Mouse (Mus musculus): ENCODE measurements at regions not wholly inside any gene's neighbourhood (a gene's known extent, or its start where the extent isn't known, plus 50 kb on each side); places are given as distances from the start of the nearest gene placed in this dataset.

- 50% methylated on average over 2 of the region's 2 CpGs for WGBS
- Histone ChIP-seq H3K4me2 (ENCODE audit: low read depth) (no peak overlapping the region), H3K36me3 (ENCODE audit: insufficient read depth) (no peaks in the 10 kb centered on the region), H3K27ac (ENCODE audit: low read depth, low read length) (no peak overlapping the region), H3K4me1 (ENCODE audit: insufficient read depth) (no peaks in the 10 kb centered on the region), H3K4me3 (ENCODE audit: low read depth, low read length) (no peak overlapping the region), H3K9ac (no peak overlapping the region), H3K27me3 (ENCODE audit: insufficient read depth, low read length) (no peaks in the 10 kb centered on the region), H3K9me3 (ENCODE audit: low read length) (no peaks in the 10 kb centered on the region)
- ATAC-seq (no peak), DNase-seq (no peak)
- TF ChIP-seq CTCF (IDR thresholded peaks at IDR 0.05; ENCODE audit: low read depth) = no peak
These were observed 60.5 kb downstream of the Ptgs2 start for GRCm38 (mm10) chr1:150160314-150160713.

DNA sequence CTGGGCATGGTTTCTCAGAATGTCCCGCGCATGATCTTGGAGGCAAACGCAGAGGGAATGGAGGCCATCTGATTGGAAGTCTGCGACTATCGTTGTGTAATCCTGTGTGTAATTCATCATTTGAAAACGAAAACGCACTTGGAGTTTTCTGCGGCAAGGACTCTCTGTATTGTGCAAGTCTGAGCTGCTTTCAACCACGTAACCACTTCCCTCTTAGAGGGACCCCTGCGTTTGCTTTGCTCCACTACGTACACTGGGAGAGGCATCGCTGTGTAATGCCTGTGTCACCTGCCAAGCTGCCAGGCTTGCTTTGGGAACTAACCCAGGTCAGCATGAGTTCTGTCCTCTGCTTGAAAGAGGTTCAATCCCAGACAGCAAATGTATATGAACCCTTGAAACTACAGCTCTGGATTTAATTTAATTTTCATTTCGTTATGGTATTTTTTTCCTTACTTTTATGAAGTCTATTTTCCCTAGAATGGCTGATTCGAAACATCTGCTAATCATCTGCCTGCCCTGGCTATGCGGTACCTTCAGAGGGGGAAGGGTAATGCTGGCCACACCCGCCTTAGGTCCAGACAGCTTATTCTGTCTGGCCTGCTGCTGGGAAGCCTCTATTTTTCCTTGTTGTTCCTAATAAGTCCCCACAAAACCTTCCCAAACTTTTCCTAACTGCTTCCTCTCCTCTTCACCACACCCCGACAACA lies 65.2 kb downstream of the Ptgs2 start:
- 62% methylated on average over 17 of the region's 17 CpGs for WGBS
- ATAC-seq = peak; percentile 29; the same call in 1 of the 2 replicates
- no peaks in the 10 kb centered on the region for H3K27me3 ChIP-seq (ENCODE audit: insufficient read depth, low read length)
- TF ChIP-seq CTCF (IDR thresholded peaks at IDR 0.05; ENCODE audit: low read depth) = no peak
- no peak overlapping the region for H3K9ac ChIP-seq
- no peak overlapping the region for H3K4me3 ChIP-seq (ENCODE audit: low read depth, low read length)
- H3K9me3 ChIP-seq (ENCODE audit: low read length) = no peaks in the 10 kb centered on the region
- DNase-seq = no peak
- no peaks in the 10 kb centered on the region for H3K4me1 ChIP-seq (ENCODE audit: insufficient read depth)
- H3K4me2 ChIP-seq (ENCODE audit: low read depth) = peak overlapping the region; percentile 15
- no peaks in the 10 kb centered on the region for H3K36me3 ChIP-seq (ENCODE audit: insufficient read depth)
- no peak overlapping the region for H3K27ac ChIP-seq (ENCODE audit: low read depth, low read length)

DNA sequence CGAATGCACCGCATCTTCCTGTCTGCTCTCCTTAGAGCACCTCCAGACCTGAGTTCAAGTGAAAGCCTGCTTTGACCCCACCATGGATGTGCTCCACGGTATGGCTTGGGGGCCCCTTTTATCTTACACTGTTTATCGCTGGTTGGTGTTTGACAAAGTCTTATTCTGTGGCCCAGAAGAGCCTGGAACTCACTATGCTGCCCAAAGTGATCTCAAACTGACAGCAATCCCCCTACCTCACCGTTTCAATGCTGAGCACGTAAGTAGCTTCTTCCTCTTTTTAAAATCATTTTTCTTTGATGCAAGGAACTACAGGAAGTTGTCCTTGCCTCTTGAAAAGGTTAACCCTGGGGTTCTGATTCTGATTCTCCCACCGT lies 65.8 kb downstream of the Ptgs2 start:
- no peak for ATAC-seq
- 86% methylated on average over 7 of the region's 7 CpGs for WGBS

DNA sequence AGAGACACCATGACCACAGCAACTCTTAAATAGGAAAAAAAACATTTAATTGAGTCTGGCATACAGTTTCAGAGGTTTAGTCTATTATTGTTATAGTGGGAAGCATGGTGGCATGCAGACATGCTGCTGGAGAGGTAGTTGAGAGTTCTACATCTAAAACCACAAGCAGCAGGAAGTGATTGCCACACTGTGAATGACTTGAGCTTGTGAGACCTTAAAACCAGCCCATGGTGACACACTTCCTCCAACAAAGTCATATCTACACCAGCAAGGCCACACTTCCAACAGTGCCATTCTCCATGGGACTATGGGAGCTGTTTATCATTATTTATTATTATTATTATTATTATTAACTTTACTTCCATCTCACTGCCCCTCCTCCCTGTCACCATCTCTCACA lies 67.3 kb downstream of the Ptgs2 start:
- DNase-seq = no peak
- ATAC-seq = no peak
- Histone ChIP-seq H3K9ac (no peak overlapping the region), H3K4me3 (ENCODE audit: low read depth, low read length) (no peak overlapping the region), H3K4me1 (ENCODE audit: insufficient read depth) (no peaks in the 10 kb centered on the region), H3K27ac (ENCODE audit: low read depth, low read length) (no peak overlapping the region), H3K36me3 (ENCODE audit: insufficient read depth) (no peaks in the 10 kb centered on the region), H3K9me3 (ENCODE audit: low read length) (no peaks in the 10 kb centered on the region), H3K27me3 (ENCODE audit: insufficient read depth, low read length) (no peaks in the 10 kb centered on the region), H3K4me2 (ENCODE audit: low read depth) (no peak overlapping the region)
- TF ChIP-seq CTCF (IDR thresholded peaks at IDR 0.05; ENCODE audit: low read depth) = no peak

More for the DNA sequence above, 65.8 kb downstream of the Ptgs2 start:
- Histone ChIP-seq H3K27me3 (ENCODE audit: insufficient read depth, low read length) (no peaks in the 10 kb centered on the region), H3K4me1 (ENCODE audit: insufficient read depth) (no peaks in the 10 kb centered on the region), H3K27ac (ENCODE audit: low read depth, low read length) (no peak overlapping the region), H3K36me3 (ENCODE audit: insufficient read depth) (no peaks in the 10 kb centered on the region), H3K9ac (no peak overlapping the region), H3K4me2 (ENCODE audit: low read depth) (no peak overlapping the region), H3K4me3 (ENCODE audit: low read depth, low read length) (no peak overlapping the region), H3K9me3 (ENCODE audit: low read length) (no peaks in the 10 kb centered on the region)
- DNase-seq = no peak
- no peak for TF ChIP-seq CTCF (IDR thresholded peaks at IDR 0.05; ENCODE audit: low read depth)

GRCm38 (mm10) chr1:150174204-150174603 lies 74.4 kb downstream of the Ptgs2 start:
- no peak overlapping the region for H3K4me2 ChIP-seq (ENCODE audit: low read depth)
- H3K27ac ChIP-seq (ENCODE audit: low read depth, low read length) = no peak overlapping the region
- no peak for TF ChIP-seq CTCF (IDR thresholded peaks at IDR 0.05; ENCODE audit: low read depth)
- ATAC-seq (no peak), DNase-seq (no peak)
- H3K4me1 ChIP-seq (ENCODE audit: insufficient read depth) = no peaks in the 10 kb centered on the region
- 88% methylated on average over 3 of the region's 3 CpGs for WGBS
- no peaks in the 10 kb centered on the region for H3K36me3 ChIP-seq (ENCODE audit: insufficient read depth)
- H3K27me3 ChIP-seq (ENCODE audit: insufficient read depth, low read length) = no peaks in the 10 kb centered on the region
- H3K9ac ChIP-seq = no peak overlapping the region
- no peaks in the 10 kb centered on the region for H3K9me3 ChIP-seq (ENCODE audit: low read length)
- no peak overlapping the region for H3K4me3 ChIP-seq (ENCODE audit: low read depth, low read length)

- DNase-seq = no peak
- H3K27ac ChIP-seq (ENCODE audit: low read depth, low read length) = no peak overlapping the region
- no peaks in the 10 kb centered on the region for H3K27me3 ChIP-seq (ENCODE audit: insufficient read depth, low read length)
- 86% methylated on average over 1 of the region's 1 CpGs for WGBS
- no peaks in the 10 kb centered on the region for H3K4me1 ChIP-seq (ENCODE audit: insufficient read depth)
- H3K4me2 ChIP-seq (ENCODE audit: low read depth) = no peak overlapping the region
- no peak overlapping the region for H3K4me3 ChIP-seq (ENCODE audit: low read depth, low read length)
- H3K9me3 ChIP-seq (ENCODE audit: low read length) = no peaks in the 10 kb centered on the region
- no peaks in the 10 kb centered on the region for H3K36me3 ChIP-seq (ENCODE audit: insufficient read depth)
- TF ChIP-seq CTCF (IDR thresholded peaks at IDR 0.05; ENCODE audit: low read depth) = no peak
- H3K9ac ChIP-seq = no peak overlapping the region
- ATAC-seq = no peak
These were observed 77.4 kb downstream of the Ptgs2 start for GRCm38 (mm10) chr1:150177029-150177740.

GRCm38 (mm10) chr1:150202022-150202421 lies 102.2 kb downstream of the Ptgs2 start:
- TF ChIP-seq CTCF (IDR thresholded peaks at IDR 0.05; ENCODE audit: low read depth) = no peak
- H3K36me3 ChIP-seq (ENCODE audit: insufficient read depth) = no peaks in the 10 kb centered on the region
- no peaks in the 10 kb centered on the region for H3K4me1 ChIP-seq (ENCODE audit: insufficient read depth)
- ATAC-seq = no peak
- H3K4me2 ChIP-seq (ENCODE audit: low read depth) = no peak overlapping the region
- H3K27ac ChIP-seq (ENCODE audit: low read depth, low read length) = no peak overlapping the region
- no peak overlapping the region for H3K4me3 ChIP-seq (ENCODE audit: low read depth, low read length)
- no peak overlapping the region for H3K9ac ChIP-seq
- WGBS = 86% methylated on average over 2 of the region's 2 CpGs
- DNase-seq = no peak
- H3K9me3 ChIP-seq (ENCODE audit: low read length) = no peaks in the 10 kb centered on the region
- H3K27me3 ChIP-seq (ENCODE audit: insufficient read depth, low read length) = no peaks in the 10 kb centered on the region
